Mouse (Mus musculus) urinary bladder, postnatal 4 days (tissue): ENCODE measurements around the gene Gm9821.

Experiments used
- DNase-seq, 2 experiments: peaks; one replicate each; pipeline ENCODE4 v3.0.0; 2021 to 2022; ENCODE audit warnings: low spot score in 2 of 2

Gm9821 gene

GRCm38 (mm10) chr2:91945483-91945882, at the start of gene Gm9821:
Gene Gm9821 (plus strand): TSS chr2:91945703.
- DNase-seq, result no peak

DNA sequence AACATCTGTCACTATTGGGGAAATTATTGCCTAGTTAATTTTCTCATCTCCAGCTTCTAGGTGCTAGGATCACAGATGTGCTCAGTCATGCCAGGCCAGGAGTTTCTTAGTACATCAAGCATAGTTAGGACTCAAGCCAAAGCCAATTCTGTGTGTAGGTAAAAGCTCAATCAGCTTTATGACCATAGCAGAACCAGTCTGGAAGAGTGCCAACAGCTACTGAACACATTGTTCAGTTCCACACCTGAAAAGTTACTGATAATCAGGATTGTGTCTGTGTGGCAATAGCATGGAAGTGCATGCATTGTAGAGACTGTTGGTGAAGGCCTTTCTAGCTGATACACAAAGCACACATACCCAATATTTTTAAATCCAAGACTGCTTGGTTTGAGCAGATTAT, 47.5 kb upstream of the Gm9821 start:
- DNase-seq, result no peak

DNA sequence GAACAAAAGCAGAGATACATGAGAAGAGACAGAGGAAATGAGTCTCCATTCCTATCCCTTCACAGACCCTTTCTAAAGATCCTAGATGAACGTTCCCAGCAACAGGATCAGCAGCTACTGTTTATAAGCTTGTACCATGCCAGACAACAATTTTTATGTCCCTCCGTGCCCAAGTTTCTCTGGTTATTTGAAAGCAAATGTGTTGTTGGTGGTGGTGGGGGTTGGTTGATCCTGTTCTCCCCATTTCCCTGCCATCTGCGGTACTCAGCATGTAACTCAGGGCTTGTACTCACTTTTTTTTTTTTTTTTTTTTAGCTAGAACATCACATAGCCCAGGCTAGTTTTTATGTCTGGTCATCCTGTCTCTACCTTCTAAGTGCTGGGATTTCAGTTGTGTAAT, 46.4 kb upstream of the Gm9821 start:
- DNase-seq, result no peak

GRCm38 (mm10) chr2:91900431-91900830, 45.1 kb upstream of the Gm9821 start:
- no peak for DNase-seq

DNA sequence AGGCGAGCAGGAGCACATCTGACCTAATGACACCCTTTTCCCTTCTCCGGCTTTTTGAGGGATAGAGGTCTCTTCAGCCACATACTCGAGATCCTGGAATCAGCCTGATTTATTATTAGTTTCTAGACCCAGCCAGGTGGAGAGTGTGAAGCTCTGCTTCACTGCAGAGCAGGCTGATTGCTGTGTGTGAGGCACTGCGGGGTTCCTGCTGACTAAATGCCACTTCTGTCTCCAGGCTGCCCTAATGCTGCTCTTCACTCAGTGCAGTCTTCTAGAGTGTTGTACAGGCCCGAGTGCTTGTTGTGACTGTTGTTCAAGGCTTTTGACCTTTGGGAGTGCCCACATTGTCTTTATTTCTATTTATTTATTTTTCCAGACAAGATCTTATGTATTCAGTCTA, 43.2 kb upstream of the Gm9821 start:
- no peak for DNase-seq

GRCm38 (mm10) chr2:91903171-91903925, 42.2 kb upstream of the Gm9821 start:
- DNase-seq, result no peak

DNA sequence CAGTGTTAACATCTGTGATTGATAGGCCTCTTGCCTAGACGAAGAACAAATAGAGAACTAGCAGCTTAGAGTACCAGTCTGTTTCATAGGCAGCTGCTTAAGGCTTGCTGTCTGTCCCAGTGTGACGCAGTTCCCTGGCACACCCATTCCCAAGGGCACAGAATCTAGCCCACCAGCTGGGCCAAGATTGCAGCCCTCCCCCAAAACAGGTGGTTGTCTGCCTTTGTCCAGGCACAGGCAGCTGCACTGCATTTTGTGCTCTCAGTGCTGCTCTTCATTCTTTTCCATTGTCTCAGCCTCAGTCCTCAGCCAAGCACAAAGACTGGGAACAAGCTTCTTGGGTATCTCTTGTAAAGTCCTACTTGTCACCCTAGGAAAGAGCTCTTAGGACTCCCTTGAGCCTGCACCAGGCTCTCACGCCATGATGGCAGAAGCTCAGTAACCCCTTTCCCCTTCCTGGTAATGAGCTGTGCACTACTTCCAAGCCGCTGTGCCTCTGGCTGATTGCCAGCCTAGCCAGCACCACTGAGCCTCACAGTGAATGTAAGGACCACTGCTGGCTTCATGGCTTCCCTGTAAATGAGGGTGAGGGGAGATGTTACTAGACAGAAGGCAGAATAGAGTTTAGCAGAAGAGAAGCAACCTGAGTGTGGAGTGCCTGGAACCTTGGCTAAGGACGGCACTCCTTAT, 40.7 kb upstream of the Gm9821 start:
- DNase-seq, result no peak

DNA sequence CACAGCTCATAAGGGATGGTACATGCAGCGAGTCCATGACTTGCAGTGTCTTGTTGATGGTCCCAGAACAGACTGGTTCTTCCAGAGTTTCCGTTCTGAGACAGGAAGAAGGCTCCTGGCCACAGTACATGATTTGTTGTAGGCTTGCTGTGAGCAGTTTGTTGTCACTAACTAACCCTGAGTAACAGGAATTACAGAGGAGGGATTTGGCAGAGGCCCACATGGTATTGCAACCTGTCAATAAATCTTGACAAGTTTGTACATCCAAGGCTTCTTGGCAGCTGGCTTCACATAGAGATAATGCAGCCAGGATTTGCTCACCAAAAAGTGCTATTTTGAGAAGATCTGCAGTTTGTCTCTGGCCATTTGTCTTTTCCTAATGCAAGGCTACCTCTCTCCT, 39.4 kb upstream of the Gm9821 start:
- no peak for DNase-seq

DNA sequence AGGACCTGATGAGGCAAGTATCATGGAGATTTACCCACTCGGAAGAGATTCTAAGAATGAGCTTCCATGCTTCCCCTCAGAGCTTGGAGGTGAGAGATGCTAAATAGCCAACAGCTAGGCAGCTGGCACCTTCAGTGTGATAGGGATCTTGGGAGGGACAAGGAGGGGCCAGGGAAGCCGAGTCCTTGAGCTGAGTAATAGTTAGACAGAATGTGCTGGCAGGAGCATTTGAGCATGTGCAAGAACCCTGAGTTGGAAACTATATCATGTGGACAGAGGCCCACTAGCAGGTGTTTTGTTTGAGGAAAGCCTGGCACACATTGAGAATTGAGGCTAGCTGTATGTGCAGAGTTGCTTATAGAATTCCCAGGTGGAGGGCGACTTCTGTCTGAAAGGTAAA, 32.9 kb upstream of the Gm9821 start:
- DNase-seq, result no peak

GRCm38 (mm10) chr2:91913328-91914110, 32.0 kb upstream of the Gm9821 start:
- DNase-seq, result no peak

DNA sequence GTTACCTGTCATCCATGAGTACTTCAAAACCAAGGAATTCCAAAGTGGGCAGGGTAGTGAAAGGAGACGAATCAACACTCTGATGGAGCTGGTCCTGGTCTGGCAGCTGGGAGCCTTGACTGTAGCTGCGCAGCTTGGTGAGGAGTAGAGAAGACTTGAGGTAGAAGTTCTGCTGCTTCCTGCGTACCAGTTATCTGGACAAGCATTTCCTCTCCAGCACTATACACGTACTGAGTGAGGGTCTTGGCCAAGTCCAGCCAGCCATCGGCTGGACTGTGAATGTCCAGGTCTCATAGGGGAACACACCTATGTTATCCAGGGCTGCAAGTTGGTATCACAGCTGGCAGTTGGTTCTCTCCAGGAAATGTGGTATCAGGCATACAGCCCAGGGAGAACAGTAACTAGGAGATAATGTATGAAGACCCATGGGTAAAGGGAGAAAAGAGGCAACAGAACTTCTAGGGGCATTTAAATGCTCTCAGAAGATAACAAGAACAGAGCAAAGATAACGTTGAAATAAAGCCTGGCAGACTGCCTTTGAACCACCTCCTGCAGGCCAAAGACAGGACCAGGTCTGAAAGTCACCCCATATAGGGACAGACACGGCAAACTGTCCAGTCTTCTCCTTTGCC, 29.0 kb upstream of the Gm9821 start:
- DNase-seq, result no peak

GRCm38 (mm10) chr2:91917096-91917495, 28.4 kb upstream of the Gm9821 start:
- DNase-seq, result no peak

DNA sequence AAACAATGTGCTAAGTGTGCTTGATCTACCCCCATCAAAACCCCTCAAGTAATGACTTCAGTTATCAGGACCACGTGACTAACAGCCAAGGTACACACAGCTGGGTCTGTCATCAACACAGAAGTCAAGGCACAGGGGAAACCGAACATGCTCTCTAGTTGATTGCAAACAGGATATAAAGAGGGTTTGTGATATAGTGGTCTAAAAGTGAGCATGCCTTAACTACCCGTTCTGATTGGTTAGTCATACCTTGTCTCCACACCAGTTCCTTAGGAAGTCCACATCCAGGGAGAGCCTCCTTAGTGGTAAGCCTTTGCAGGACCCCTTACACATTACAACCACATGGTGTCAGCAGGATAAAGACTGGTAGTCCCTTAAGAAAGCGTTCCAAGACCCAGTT, 25.4 kb upstream of the Gm9821 start:
- no peak for DNase-seq

GRCm38 (mm10) chr2:91921181-91921789, 24.2 kb upstream of the Gm9821 start:
- peak in 1 of 2 experiments; percentile 83 for DNase-seq

DNA sequence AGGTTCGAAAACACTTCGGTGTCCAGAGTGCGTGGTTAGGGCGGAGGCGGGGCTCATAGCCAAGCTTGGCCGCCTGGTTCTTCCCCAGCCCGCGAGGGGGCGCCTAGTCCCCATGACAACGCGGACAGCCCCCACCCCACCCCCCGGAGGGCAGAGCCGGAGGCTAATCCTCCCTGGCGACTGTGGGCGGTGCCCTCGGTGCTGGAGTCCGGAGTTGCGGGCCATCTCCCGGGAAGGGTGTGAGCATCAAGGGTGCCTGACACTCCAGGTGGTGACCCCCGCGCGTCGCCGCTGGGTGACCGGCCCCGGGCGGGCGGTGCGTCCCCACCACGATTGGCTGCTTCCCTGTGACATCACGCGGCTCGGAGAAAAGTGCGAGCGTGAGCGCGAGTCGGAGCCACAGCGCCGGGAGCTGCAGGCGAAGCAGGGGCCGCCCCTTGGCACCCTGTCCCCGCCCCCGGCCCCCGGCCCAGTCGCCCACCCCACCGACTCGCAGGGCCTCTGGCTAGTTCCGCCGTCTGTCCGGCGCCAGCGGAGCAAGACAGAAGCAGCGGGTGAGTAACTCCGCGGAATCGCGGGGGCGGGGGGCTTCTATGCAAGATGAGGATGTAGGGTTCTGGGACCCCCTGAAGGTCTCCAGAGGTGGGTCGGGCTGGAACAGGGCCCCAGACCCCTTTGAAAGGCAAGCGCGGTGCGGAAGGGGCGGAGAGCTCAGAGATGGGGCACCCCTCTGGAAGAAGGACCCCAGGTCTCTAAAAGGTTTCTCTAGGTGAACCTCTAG, 23.5 kb upstream of the Gm9821 start:
- DNase-seq, result no peak

GRCm38 (mm10) chr2:91922586-91923414, 22.7 kb upstream of the Gm9821 start:
- DNase-seq, result no peak

DNA sequence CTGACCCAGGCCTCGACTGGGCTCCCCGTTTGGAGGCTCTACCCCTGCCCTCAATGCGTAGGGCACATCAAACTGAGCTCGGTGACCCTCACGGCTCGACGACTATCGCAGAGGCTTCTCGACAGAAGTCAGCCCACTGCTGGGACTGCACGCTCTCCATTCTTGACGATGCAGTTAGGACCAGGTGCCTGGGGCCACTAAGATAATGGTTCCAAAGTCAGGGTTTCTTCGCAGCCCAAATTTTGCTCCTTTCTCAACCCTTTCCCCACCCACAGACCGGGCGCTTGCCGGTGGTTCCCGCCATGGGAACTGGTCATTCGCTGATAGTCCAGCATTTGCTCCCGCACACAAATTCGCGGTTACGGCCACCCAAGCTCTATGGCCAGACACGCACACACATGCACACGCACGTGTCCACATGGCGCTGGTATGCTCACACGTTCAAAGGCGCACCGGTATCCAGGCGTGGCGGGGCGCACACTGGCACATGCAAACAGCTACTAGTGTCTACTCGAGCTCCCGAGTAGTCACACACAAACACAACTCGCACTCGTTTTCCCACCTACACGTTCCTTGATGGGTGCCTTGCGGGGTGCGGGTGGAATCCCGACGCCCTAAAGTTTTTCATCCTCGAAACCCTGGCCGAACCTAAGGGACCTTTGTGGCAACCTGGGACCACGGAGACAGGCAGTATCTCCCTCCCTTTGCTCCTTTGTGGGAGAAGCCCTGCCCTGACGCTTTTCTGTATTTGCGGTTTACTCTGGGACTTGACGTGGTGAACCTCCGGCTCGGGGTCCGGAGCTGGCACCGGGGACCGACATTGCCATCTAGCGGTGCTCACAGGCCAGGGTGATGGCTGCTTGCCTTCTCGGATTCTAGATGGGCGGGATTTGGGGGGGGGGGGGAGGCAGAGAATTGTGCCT, 21.8 kb upstream of the Gm9821 start:
- no peak for DNase-seq

GRCm38 (mm10) chr2:91924726-91925125, 20.8 kb upstream of the Gm9821 start:
- DNase-seq, result no peak

DNA sequence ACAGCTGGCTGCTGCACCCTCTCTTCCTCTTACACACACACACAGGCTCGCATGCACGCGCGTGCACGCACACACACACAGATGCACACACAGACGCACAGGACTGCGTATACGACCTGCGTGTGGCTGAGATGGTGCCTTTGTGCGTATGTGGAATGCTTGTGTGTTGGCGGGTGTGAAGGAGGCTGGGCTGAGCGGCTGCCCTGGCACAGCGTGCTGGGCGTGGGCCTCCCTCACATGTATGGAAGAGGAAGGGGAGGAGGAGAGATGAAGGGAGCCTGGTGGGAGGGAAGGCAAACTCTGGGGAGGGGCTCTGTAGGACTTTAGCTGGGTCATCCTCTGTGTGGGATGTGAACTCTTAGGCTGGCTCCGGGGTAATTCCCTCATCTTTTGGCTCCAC, 20.1 kb upstream of the Gm9821 start:
- no peak for DNase-seq
